Mouse (Mus musculus): ENCODE measurements around the gene Ddx27.

The Ddx27 gene

GRCm38 (mm10) chr2:167028553-167028952, 13.6 kb downstream of the Ddx27 start:
- in situ Hi-C loops (cut with MboI, MseI): loop anchor here (5.0 to 25.0 kb wide), 2 partner anchors 106 to 966 kb away; no protein-coding TSS in a partner anchor

- in situ Hi-C loops (cut with MboI, MseI): loop anchor here (25.0 kb wide), 1 partner anchor 968 kb away; no protein-coding TSS in a partner anchor
These were observed 15.5 kb downstream of the Ddx27 start for GRCm38 (mm10) chr2:167030507-167030906.

DNA sequence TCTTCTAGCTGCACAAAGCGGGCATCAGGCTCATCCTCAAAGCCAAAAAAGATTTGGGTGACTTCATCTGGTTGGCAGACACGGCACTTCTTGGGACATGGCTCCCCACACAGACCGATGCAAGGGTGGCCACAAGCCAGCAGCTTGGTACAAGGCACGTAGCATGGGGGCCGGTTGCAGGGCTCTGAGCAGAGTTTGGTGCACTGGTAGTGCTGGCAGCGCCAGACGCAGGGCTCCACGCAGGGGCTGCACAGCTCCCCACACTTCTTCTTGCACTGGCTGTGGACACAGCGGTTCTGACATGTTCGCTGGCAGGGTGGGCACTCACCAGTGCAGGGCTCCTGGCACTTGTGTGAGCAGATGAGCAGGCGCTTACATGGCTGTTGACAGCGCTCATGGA, 22.7 kb downstream of the Ddx27 start:
- in situ Hi-C loops (cut with MboI, MseI): loop anchor here (25.0 kb wide), 1 partner anchor 975 kb away; no protein-coding TSS in a partner anchor

DNA sequence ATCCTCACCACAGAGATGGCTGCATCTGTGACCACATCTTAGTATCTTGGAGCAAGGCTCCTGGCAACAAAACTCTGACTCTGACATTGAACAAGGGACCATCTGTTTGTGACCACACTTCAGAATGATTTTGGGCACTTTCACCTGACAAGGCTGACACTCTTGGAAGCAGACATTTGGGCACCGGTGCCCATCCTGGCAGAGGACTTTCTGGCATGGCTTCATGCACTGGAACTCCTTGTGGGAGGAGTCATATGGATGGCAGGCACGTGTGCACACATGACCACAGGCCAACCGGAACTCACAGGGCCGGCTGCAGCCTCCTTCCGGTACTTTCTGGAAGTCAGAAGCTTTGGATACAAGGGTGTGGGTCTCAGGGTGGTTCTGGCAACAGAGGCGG, 23.3 kb downstream of the Ddx27 start:
- in situ Hi-C loops (cut with MboI, MseI): loop anchor here (25.0 kb wide), 1 partner anchor 976 kb away; no protein-coding TSS in a partner anchor

GRCm38 (mm10) chr2:167038716-167039115, 23.7 kb downstream of the Ddx27 start:
- in situ Hi-C loops (cut with MboI, MseI): loop anchor here (25.0 kb wide), 1 partner anchor 976 kb away; no protein-coding TSS in a partner anchor

GRCm38 (mm10) chr2:167039386-167039785, 24.4 kb downstream of the Ddx27 start:
- in situ Hi-C loops (cut with MboI, MseI): loop anchor here (25.0 kb wide), 1 partner anchor 977 kb away; no protein-coding TSS in a partner anchor

- in situ Hi-C loops (cut with MboI, MseI): loop anchor here (25.0 kb wide), 1 partner anchor 981 kb away; no protein-coding TSS in a partner anchor
These were observed 28.6 kb downstream of the Ddx27 start for GRCm38 (mm10) chr2:167043400-167044121.

GRCm38 (mm10) chr2:167048223-167048622, 33.2 kb downstream of the Ddx27 start:
- in situ Hi-C loops (cut with MboI, MseI): loop anchor here (25.0 kb wide), 1 partner anchor 986 kb away; no protein-coding TSS in a partner anchor

DNA sequence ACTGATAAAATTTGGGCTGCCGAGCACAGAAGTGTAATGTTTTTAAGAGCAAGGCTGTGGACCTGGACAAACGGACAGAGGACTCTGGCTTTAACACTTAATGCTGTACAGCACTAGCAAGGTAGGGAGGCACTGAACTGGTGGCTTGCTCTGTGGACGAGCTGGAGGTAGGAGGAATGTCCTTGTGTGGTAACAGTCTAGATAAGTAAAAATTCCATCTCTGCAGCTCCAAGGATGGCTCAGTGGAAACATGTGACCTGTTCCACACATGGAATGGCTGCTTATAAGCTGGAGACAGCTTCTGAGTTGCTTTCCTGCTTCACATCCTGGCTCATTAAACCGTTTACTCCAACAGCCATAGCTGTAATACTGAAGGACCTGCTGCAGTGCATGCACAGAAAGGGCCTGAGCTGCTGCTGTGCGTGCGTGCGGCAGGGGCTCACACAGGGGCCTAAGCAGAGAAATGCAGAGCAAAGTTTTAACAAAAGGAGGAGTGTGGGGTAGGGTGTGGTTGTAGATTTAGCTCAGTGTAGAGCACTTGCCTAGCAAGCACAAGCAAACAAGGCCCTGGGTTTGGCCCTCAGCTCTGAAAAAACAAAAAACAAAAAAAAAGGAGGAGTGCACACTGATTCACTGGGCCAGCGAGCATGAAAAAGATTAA, 33.8 kb downstream of the Ddx27 start:
- in situ Hi-C loops (cut with MboI, MseI): loop anchor here (25.0 kb wide), 1 partner anchor 987 kb away; no protein-coding TSS in a partner anchor

- in situ Hi-C loops (cut with MboI, MseI): no loop called here
These were observed 38.3 kb downstream of the Ddx27 start for GRCm38 (mm10) chr2:167053127-167053844.

DNA sequence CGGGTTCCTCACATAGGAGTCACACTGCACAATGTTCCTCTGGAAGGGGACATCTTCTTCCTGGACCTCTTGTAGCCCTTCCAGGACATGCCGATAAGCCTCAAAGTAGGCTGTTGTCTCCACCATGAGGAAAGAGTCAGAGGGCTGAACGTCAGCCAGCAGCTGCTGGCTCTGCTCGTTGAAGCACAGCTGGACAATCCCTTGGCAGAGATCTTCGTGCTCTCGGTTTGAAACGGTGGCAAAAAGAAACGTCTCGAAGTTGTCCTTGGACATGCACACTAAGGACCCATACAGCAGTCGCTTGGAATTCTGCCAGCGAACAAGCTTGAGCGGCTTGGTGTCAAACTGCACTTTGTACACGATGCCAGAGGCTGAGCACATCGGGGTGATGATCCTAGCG, 40.4 kb downstream of the Ddx27 start:
- in situ Hi-C loops (cut with MboI, MseI): loop anchor here (5.0 kb wide), 1 partner anchor 367 kb away; the partner anchor contains the start of gene Slc9a8

DNA sequence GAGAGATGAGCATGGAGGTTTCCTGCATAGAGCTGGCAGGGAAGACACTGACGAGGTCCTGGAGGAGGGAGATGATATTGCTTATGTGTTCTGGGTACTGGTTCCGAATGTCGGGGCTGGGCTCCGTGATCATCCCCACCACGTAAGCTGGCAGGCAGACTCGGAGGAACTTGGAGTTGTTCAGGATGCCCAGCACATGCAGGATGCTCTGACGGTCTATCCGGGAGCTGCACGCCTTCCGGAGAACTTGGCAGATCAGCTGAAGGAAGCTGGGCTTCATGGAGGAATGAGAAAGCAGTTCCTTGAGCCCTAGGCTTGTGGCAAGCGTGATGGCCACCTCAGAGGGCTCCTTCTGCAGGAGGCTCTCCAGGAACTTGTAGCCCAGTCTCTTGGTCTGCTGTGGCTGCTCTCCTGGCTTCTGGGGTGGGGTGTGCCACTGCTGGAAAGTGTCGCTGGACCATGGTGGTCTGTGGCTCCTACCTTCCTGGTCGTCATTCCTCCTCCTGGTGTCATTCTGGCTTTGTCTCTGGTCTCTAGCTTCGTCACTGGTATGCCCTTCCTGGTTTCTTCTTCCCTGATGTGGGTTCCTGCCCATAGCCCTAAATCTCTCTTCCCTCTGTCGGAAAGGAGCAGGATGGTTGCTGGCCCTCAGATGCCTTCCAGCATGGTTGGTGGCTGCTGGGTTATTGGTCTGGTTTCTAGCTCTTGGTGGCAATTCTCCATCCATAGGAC, 41.4 kb downstream of the Ddx27 start:
- in situ Hi-C loops (cut with MboI, MseI): loop anchor here (5.0 kb wide), 1 partner anchor 366 kb away; the partner anchor contains the start of gene Slc9a8

DNA sequence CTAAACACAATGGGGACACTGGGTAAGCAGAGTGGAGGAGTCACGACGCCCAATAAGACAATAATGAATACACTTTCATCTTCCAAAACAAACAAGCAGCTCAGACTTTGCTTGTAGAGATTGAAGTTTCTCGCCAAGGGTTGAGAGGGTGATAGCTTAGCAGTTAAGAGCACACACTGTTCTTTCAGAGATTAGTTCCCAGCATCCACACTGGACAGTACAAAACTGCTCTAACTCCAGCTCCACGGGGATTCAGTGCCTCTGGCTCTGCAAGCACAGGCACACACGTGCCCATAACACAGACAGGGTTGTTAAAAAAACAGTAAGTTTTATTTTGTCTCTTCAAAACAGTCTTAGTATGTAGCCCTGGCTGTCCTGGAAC, 41.9 kb downstream of the Ddx27 start:
- in situ Hi-C loops (cut with MboI, MseI): loop anchor here (5.0 kb wide), 1 partner anchor 365 kb away; the partner anchor contains the start of gene Slc9a8

GRCm38 (mm10) chr2:167058201-167058600, 43.2 kb downstream of the Ddx27 start:
- in situ Hi-C loops (cut with MboI, MseI): loop anchor here (5.0 kb wide), 1 partner anchor 364 kb away; the partner anchor contains the start of gene Slc9a8

DNA sequence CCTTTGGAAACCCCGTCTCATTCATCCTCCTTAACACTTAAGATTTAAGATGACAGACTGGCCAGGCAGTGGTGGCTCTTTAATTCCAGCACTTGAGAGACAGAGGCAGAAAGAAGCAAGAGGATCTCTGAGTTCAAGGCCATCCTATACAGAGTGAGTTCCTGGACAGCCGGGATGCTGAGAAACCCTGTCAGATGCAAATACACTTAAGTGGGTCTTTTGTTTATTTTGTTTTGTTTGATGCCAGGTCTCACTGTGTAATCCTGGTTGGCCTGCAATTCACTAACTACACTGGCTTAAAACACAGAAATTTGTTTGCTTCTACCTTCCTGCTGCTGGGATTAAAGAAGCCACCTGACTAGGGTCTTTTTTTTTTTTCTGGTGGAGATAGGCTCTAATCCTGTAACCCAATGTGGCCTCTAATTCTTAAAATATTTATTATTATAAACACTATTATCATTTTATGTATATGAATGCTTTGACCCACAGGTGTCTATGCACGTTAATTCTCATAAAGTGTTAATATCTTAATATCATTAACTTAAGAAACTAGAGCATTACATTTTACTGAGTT, 43.9 kb downstream of the Ddx27 start:
- in situ Hi-C loops (cut with MboI, MseI): loop anchor here (5.0 kb wide), 1 partner anchor 363 kb away; the partner anchor contains the start of gene Slc9a8

DNA sequence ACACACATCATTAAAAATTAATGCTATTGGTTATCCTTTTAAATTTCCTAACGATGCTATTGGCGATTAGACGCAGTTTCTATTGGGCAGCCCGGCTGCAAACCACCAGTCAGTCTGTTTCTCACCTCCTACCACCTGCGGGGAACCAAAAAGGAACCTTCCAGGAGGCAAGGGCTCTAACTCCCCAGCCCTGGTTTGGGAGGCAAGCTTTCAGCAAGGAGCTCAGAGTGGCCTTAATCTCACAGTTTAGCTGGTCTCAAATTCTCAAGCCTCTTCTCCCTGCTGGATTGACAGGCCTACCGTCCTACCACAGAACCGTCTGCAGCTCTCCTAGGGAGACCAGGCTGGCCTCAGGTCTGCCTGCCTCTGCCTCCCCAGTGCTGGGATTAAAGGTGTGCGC, 44.5 kb downstream of the Ddx27 start:
- in situ Hi-C loops (cut with MboI, MseI): loop anchor here (5.0 kb wide), 1 partner anchor 363 kb away; the partner anchor contains the start of gene Slc9a8

DNA sequence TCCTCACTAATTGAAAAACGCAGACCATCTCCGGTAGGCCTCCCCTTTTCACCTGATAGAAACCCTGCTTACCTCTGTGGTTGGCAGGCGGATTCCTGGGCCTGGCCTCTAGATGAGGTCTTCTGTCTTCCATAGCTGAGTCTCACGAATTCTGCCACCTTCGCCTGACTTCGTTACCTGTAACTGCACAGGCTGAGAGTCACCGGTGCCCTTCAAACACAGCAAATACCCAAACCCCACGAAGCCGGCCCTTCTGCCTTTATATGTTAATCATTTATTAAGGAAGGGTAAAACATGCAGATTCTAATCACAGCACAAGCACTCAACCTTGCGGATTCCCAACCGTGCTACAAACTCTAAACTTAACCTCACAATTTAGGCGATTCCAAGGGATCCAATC, 45.0 kb downstream of the Ddx27 start:
- in situ Hi-C loops (cut with MboI, MseI): loop anchor here (5.0 kb wide), 2 partner anchors 362 to 442 kb away; partner anchors contain the start of gene Slc9a8

GRCm38 (mm10) chr2:167060360-167060759, 45.4 kb downstream of the Ddx27 start:
- in situ Hi-C loops (cut with MboI, MseI): loop anchor here (5.0 kb wide), 1 partner anchor 442 kb away; no protein-coding TSS in a partner anchor

GRCm38 (mm10) chr2:167060761-167061160, 45.8 kb downstream of the Ddx27 start:
- in situ Hi-C loops (cut with MboI, MseI): loop anchor here (5.0 kb wide), 1 partner anchor 442 kb away; no protein-coding TSS in a partner anchor

All from T-helper 1 cell (primary cell).